Mouse (Mus musculus) testis, adult 2 months (tissue): ENCODE measurements around the gene Prkce. TPM values are rescaled to one million over a fixed set of nuclear protein-coding genes. Genes with fewer than 3 reads are reported as not detected.

Experiments used
- H3K27ac ChIP-seq: fragments of 200-500 bp; 2 replicates; pipeline ENCODE4 v1.5.1; 2012; ENCODE audit warnings: low read depth, low read length; ENCODE audit not compliant: control insufficient read depth, insufficient read depth
- H3K27me3 ChIP-seq: fragments of 200-500 bp; 2 replicates; pipeline ENCODE4 v1.6.1; 2012; ENCODE audit warnings: mild to moderate bottlenecking, low read length, moderate library complexity; ENCODE audit not compliant: control insufficient read depth, insufficient read depth
- H3K36me3 ChIP-seq: fragments of 200-500 bp; 2 replicates; pipeline ENCODE4 v1.6.1; 2012; ENCODE audit warnings: mild to moderate bottlenecking, low read length; ENCODE audit not compliant: control insufficient read depth, insufficient read depth
- H3K4me1 ChIP-seq: fragments of 200-500 bp; 2 replicates; pipeline ENCODE4 v1.6.1; 2012; ENCODE audit warnings: low read length; ENCODE audit not compliant: control insufficient read depth, insufficient read depth
- H3K4me3 ChIP-seq: fragments of 200-500 bp; 2 replicates; pipeline ENCODE4 v1.5.1; 2012; ENCODE audit warnings: low read depth, mild to moderate bottlenecking, low read length, moderate library complexity, mixed read lengths; ENCODE audit not compliant: control insufficient read depth
- CTCF ChIP-seq: fragments of 200-500 bp; IDR thresholded peaks from 2 replicates; pipeline ENCODE4 v1.5.1; 2012; ENCODE audit warnings: low read depth, mild to moderate bottlenecking, inconsistent platforms, low read length, moderate library complexity; ENCODE audit not compliant: control insufficient read depth, insufficient read depth, insufficient replicate concordance
- POLR2A ChIP-seq: fragments of 200-500 bp; IDR thresholded peaks from 2 replicates; pipeline ENCODE4 v1.6.1; 2012; ENCODE audit warnings: low read depth, mild to moderate bottlenecking, inconsistent platforms, low read length, moderate library complexity; ENCODE audit not compliant: control insufficient read depth
- polyA plus RNA-seq: library from polyadenylated mRNA; depleted of rRNA; stranded (reverse); fragments of >200 nt; gene quantifications from 2 replicates; pipeline ENCODE4 v1.2.3, GENCODE M21; 2012

Prkce gene
- polyA plus RNA-seq, 1 experiment = 1.2 TPM

GRCm38 (mm10) chr17:86250406-86250905 is 82.9 kb downstream of the Prkce start:
- H3K27me3 ChIP-seq = no peaks in the 10 kb centered on the region
- no peak for TF ChIP-seq POLR2A
- TF ChIP-seq CTCF = no peak

GRCm38 (mm10) chr17:86253884-86254283 is 86.3 kb downstream of the Prkce start:
- Histone ChIP-seq H3K4me3 (no peak overlapping the region), H3K4me1 (peaks cover 3% of the 10 kb centered on the region; the same call in 1 of the 2 replicates), H3K36me3 (no peaks in the 10 kb centered on the region), H3K27ac (no peak overlapping the region), H3K27me3 (no peaks in the 10 kb centered on the region)
- TF ChIP-seq CTCF = no peak
- TF ChIP-seq POLR2A = no peak

More at GRCm38 (mm10) chr17:86250406-86250905, 82.9 kb downstream of the Prkce start:
- Histone ChIP-seq H3K4me3 (no peak overlapping the region), H3K27ac (no peak overlapping the region), H3K4me1 (no peaks in the 10 kb centered on the region; the same call in 1 of the 2 replicates), H3K36me3 (no peaks in the 10 kb centered on the region)

- Histone ChIP-seq H3K4me3 (no peak overlapping the region), H3K36me3 (no peaks in the 10 kb centered on the region), H3K4me1 (peaks cover 3% of the 10 kb centered on the region; the same call in 1 of the 2 replicates), H3K27me3 (no peaks in the 10 kb centered on the region), H3K27ac (no peak overlapping the region)
- TF ChIP-seq CTCF (no peak), POLR2A (no peak)
Observed at GRCm38 (mm10) chr17:86254285-86254684, 86.7 kb downstream of the Prkce start.

- H3K27me3 ChIP-seq = no peaks in the 10 kb centered on the region
- peaks cover 3% of the 10 kb centered on the region; the same call in 1 of the 2 replicates for H3K4me1 ChIP-seq
- H3K4me3 ChIP-seq = no peak overlapping the region
- H3K36me3 ChIP-seq = no peaks in the 10 kb centered on the region
- H3K27ac ChIP-seq = no peak overlapping the region
- peak; percentile 42; the same call in 1 of the 2 replicates for TF ChIP-seq CTCF
- TF ChIP-seq POLR2A = no peak
Observed at GRCm38 (mm10) chr17:86254978-86255377, 87.4 kb downstream of the Prkce start.

- Histone ChIP-seq H3K36me3 (no peaks in the 10 kb centered on the region), H3K4me3 (no peak overlapping the region), H3K4me1 (peaks cover 3% of the 10 kb centered on the region; the same call in 1 of the 2 replicates), H3K27me3 (no peaks in the 10 kb centered on the region), H3K27ac (no peak overlapping the region)
- TF ChIP-seq POLR2A = no peak
- TF ChIP-seq CTCF = no peak
Observed at GRCm38 (mm10) chr17:86256730-86257131, 89.1 kb downstream of the Prkce start.

GRCm38 (mm10) chr17:86261067-86261466 is 93.5 kb downstream of the Prkce start:
- Histone ChIP-seq H3K4me3 (no peak overlapping the region), H3K4me1 (peaks cover 3% of the 10 kb centered on the region; the same call in 1 of the 2 replicates), H3K27me3 (no peaks in the 10 kb centered on the region), H3K36me3 (no peaks in the 10 kb centered on the region), H3K27ac (no peak overlapping the region)
- TF ChIP-seq POLR2A = no peak
- no peak for TF ChIP-seq CTCF

GRCm38 (mm10) chr17:86263985-86264649 is 96.5 kb downstream of the Prkce start:
- no peak overlapping the region for H3K27ac ChIP-seq
- H3K36me3 ChIP-seq = no peaks in the 10 kb centered on the region
- no peaks in the 10 kb centered on the region for H3K27me3 ChIP-seq
- H3K4me3 ChIP-seq = no peak overlapping the region
- no peaks in the 10 kb centered on the region for H3K4me1 ChIP-seq
- no peak for TF ChIP-seq POLR2A
- no peak for TF ChIP-seq CTCF

GRCm38 (mm10) chr17:86266051-86266450 is 98.5 kb downstream of the Prkce start:
- Histone ChIP-seq H3K27ac (no peak overlapping the region), H3K27me3 (no peaks in the 10 kb centered on the region), H3K36me3 (no peaks in the 10 kb centered on the region), H3K4me1 (no peaks in the 10 kb centered on the region), H3K4me3 (no peak overlapping the region)
- TF ChIP-seq POLR2A = no peak
- no peak for TF ChIP-seq CTCF
